ENCODE assay signal across 21 mouse cellular contexts in the genomic region with DNA sequence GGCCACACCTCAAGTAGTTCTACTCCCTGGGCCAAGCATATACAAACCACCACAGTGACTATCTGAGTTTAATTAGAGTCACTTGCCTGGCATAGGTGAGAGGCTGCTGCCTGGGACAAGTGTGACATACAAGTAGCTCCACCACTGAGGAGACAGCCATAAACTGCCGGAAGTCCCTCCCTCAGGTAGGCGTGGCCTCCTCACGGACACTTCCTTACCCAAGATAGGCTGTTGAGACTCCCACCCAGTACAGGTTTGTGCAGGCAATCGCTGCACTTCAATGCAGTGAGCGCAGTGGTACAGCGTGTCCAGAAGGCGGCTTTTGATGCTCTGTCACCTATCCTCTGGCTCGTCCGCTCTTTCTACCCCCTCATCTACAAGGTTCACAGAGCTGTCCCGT. TPM values are rescaled to one million over a fixed set of nuclear protein-coding genes. Genes with fewer than 3 reads are reported as not detected.
"Had no signal": no experiment of that assay in that cellular context is flagged by ENCODE, and none has a peak within 500 bp of the region (broad histone marks: within the 10 kb centered on the region; RNA-seq: fewer than 3 reads in every experiment).

No protein-coding gene starts in this region.

- H3K4me3 ChIP-seq: kidney, embryonic 15.5 days; left cerebral cortex, adult 2 months; limb, embryonic 15.5 days; liver, embryonic 13.5 days; midbrain, embryonic 12.5 days; neural tube, embryonic 13.5 days had no signal

- H3K9me3 ChIP-seq: kidney, embryonic 15.5 days; limb, embryonic 15.5 days; liver, embryonic 13.5 days; midbrain, embryonic 12.5 days; neural tube, embryonic 13.5 days had no signal

- H3K27ac ChIP-seq: kidney, embryonic 15.5 days; left cerebral cortex, adult 2 months; limb, embryonic 15.5 days; liver, embryonic 13.5 days; midbrain, embryonic 12.5 days; neural tube, embryonic 13.5 days had no signal

- DNase-seq: kidney, adult 2 months; kidney, postnatal 14 days; liver, embryonic 13.5 days; liver, postnatal 0 days; right cerebral cortex, adult 18-20 months; right cerebral cortex, postnatal 25 days; thymus, adult 2 months; thymus, postnatal 25 days had no signal

- H3K36me3 ChIP-seq: kidney, embryonic 15.5 days; limb, embryonic 15.5 days; liver, embryonic 13.5 days; midbrain, embryonic 12.5 days; neural tube, embryonic 13.5 days had no signal

- H3K4me1 ChIP-seq: kidney, embryonic 15.5 days; liver, embryonic 13.5 days; neural tube, embryonic 13.5 days had no signal

- H3K9ac ChIP-seq: kidney, embryonic 15.5 days; limb, embryonic 15.5 days; liver, embryonic 13.5 days; liver, postnatal 0 days; midbrain, embryonic 12.5 days; neural tube, embryonic 13.5 days had no signal

- H3K4me2 ChIP-seq: kidney, embryonic 15.5 days; limb, embryonic 15.5 days; liver, embryonic 13.5 days; midbrain, embryonic 12.5 days; neural tube, embryonic 13.5 days had no signal

RNA-seq across cellular contexts. Expression of gene Hmx1, which starts 22.1 kb away (rescaled TPM):
- total RNA-seq: layer of hippocampus, postnatal 25 days; left cerebral cortex, adult 2 months; left cerebral cortex, postnatal 25 days; megakaryocyte-erythroid progenitor cell, adult 5-6 weeks had no signal
- polyA plus RNA-seq: limb, embryonic 15.5 days; liver, embryonic 13.5 days; liver, postnatal 0 days; lung, embryonic 16.5 days; midbrain, embryonic 16.5 days; small intestine, adult 2 months; stomach, embryonic 16.5 days; urinary bladder, adult 2 months had no signal
